Mouse (Mus musculus) CH12.LX (cell line): ENCODE results near the gene Plbd2.

Source experiments
- EP300 ChIP-seq: IDR thresholded peaks from 2 replicates; pipeline ENCODE4 v1.6.1; 2011; ENCODE audit warnings: low read length, improper control_type of control experiment
- IRF4 ChIP-seq: IDR thresholded peaks from 2 replicates; pipeline ENCODE4 v1.6.1; 2014; ENCODE audit warnings: low read depth, mild to moderate bottlenecking, inconsistent platforms, low read length, improper control_type of control experiment
- MEF2A ChIP-seq: IDR thresholded peaks from 2 replicates; pipeline ENCODE4 v1.6.1; 2014; ENCODE audit warnings: low read depth, mild to moderate bottlenecking, inconsistent platforms, low read length, improper control_type of control experiment, borderline replicate concordance
- MXI1 ChIP-seq: IDR thresholded peaks from 2 replicates; pipeline ENCODE4 v1.6.1; 2011; ENCODE audit warnings: mild to moderate bottlenecking, low read depth, low read length, improper control_type of control experiment
- ZKSCAN1 ChIP-seq: IDR thresholded peaks from 2 replicates; pipeline ENCODE4 v1.6.1; 2012; ENCODE audit warnings: low read depth, inconsistent platforms, low read length, improper control_type of control experiment, borderline replicate concordance
- ZNF384 ChIP-seq: IDR thresholded peaks from 2 replicates; pipeline ENCODE4 v1.6.1; 2012; ENCODE audit warnings: low read depth, low read length, improper control_type of control experiment, inconsistent platforms

DNA sequence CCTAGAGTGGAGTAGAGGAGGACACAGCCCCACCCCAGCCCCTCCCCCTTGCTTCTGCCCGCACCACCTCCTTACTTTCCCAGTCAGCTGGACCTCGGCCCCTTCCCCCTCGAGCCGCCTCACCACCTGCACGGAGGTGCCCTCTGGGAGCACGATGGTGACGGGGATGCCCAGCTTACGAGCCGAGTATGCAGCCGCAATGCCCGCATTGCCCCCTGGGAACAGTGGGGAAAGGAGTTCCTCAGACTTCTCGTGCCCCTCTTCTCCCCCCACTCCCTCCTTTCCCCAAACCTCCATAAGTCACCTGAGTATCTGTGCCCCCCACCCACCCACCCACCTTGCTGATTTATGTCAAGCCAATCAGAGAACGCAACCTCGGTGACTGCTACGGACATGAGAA is 41.5 kb downstream of the Plbd2 start:
- TF ChIP-seq ZNF384 (no peak), MEF2A (0 out of 2 replicates have a peak, but pooled peaks have one; percentile 20), MXI1 (no peak), ZKSCAN1 (no peak), IRF4 (peak; percentile 35; the same call in 1 of the 2 replicates), EP300 (0 out of 2 replicates have a peak, but pooled peaks have one; percentile 23)
